Mouse (Mus musculus) thymus, adult 2 months (tissue): ENCODE measurements around the gene Ccdc182.

Experiments used
- CTCF ChIP-seq: fragments of 200-500 bp; IDR thresholded peaks from 2 replicates; pipeline ENCODE4 v1.5.1; 2012; ENCODE audit warnings: mild to moderate bottlenecking, control low read depth, low read length, moderate library complexity, borderline replicate concordance; ENCODE audit not compliant: control insufficient read depth, poor library complexity, insufficient read depth; ENCODE audit errors: extremely low read depth
- POLR2A ChIP-seq: fragments of 200-500 bp; IDR thresholded peaks from 2 replicates; pipeline ENCODE4 v1.6.1; 2012; ENCODE audit warnings: mild to moderate bottlenecking, low read length, control low read depth, moderate library complexity; ENCODE audit not compliant: control insufficient read depth, poor library complexity, insufficient read depth; ENCODE audit errors: extremely low read depth

DNA sequence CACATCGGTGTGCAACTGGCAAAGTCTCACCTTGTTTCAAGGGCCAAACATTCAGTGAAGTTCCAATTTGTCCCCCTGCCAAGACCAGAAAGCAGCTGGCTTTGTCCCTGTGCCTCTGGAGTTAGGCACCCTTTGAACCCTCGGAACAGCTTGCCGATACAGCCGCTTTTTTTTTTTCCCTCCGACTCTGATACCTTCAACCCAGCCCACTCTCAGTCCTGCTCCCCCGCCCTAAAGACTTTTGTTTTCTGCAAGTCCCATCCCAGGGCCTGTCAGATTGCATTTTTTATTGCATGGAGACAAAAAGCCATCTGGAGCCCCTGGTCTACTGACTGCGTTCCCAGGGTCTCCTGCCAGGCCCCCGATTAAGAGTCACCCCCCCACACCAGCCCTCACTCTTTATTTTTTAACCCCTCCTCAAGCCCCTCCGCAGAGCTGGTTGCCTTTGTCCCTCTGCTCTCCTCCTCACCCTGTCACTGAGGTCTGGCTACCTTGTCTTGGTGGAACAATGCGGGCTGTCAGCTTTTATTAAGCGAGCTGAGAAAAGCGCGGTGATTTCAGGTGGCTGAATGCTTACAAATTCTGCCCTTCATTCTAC, 18.9 kb upstream of the Ccdc182 start:
- TF ChIP-seq POLR2A, result no peak
- no peak for TF ChIP-seq CTCF
